Mouse (Mus musculus) embryo, embryonic 11.5 days (tissue): ENCODE data around the gene Creb5.
"Not testable (repeated sequence)": the region's sequence is repeated elsewhere in the genome, so short reads cannot be mapped to it uniquely, and the experiment has no call there.

Experiments used
- DNase-seq: peaks from one replicate; pipeline ENCODE4 v3.0.0-alpha.2; 2012; ENCODE audit warnings: low read depth, low spot score

The Creb5 gene

DNA sequence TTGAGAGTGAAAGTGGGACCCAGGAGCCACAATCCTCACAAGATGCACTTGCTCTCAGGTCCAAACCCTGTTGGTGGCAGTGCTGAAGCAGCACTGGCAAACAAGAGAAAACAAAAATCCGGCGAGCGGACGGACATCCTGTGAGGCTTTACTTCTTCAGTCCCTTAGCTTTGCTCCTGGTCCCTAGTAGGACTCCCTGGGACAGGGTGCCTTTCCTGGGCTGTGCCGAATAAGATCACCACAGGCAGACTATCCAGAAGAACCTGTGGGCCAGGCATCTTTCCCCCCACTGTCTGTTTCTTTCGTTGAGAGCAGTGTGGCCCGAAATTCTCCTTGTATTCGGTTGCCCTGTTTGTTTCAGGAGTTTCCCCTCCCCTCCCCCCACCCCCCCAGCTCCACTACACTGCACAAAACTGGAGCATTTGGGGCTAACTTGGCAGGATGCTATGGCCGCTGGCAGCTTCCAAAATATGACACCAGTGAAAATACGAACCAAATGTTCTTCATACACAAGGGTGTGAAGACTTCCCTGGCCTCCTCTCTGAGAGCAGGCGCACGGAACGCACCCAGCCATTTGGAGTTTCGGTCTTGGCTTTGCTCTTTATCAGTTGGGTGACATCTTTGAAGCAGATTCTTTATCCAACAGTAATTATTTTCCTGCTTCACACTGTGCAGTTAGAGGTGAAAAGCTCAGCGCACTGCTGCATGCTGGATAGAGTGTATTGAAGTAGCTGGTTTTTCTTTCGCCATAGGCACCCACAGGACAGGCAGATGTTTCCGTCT is 32.7 kb downstream of the Creb5 start:
- no peak for DNase-seq

GRCm38 (mm10) chr6:53337398-53337797 is 50.3 kb downstream of the Creb5 start:
- peak; percentile 13 for DNase-seq

DNA sequence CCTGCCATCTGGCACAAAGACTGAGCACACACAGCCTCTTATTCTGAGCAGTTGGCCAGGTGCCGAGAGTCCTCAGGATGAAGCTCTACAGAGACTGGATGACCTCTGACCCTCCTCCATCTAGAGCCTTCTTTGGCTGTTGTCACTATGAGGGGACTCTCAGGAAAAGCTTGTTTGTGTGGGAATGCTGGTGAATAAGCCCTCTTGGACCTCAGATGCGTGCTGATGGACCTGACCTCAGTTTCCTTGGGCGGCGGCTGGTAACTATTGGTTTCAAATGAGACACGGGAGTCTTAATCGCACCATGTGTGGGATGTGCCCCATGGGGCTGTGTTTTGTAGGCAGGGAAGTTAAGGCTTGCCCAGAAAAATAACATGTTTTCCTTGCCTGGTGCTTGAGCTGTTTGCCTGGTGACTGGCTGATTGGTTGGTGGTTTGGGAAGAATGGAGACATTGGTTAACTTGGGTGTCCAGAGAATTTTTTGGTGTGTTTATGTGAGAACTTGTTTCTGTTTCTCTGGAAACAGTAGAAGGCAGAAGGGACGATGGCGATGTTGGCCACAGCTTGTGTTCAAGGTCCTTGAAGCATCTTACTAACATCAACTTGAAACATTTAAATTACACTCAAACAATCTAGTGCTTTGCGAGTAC is 65.4 kb downstream of the Creb5 start:
- no peak for DNase-seq

GRCm38 (mm10) chr6:53356328-53356727 is 69.3 kb downstream of the Creb5 start:
- no peak for DNase-seq

DNA sequence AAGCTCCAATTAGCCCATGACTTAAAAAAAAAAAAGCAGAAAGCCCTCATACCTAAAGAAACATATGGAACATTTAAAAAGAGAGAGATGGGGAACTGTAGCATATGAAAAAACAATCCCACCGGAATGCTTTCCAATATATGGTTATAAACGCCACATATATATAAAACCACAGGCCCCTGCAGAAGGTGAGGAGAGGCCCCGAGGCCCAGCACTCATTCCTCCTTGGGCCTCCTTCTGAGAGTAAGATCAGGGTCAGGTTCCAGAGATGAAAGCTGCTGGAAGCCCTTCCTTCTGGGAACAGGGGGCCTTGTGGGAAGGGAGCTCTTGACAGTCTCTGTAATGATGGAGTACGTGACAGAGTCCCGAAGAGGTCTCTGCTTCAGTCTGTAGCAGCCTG is 76.5 kb downstream of the Creb5 start:
- no peak for DNase-seq

DNA sequence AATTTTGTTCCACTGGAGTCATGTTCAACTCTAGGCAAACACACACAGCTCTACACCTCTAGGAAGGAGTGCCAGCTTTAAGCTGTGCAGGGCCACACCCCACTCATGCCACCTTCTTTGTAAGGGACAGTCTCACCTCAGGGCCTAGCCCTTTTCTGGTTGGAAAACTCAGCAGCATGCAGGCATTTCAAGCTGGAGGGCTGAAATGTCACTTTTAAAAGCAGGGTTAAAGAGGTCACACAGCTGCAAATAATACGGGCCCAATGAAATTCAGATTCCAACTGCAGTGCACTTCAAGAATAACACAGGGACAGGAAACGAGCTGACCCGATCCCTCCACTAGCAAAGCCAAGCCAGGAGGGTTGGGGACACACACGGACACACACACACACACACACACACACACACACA is 76.9 kb downstream of the Creb5 start:
- peak; percentile 47 for DNase-seq

GRCm38 (mm10) chr6:53369147-53369546 is 82.1 kb downstream of the Creb5 start:
- DNase-seq: no peak

- no peak for DNase-seq
Measured at GRCm38 (mm10) chr6:53369928-53370327, 82.9 kb downstream of the Creb5 start.

DNA sequence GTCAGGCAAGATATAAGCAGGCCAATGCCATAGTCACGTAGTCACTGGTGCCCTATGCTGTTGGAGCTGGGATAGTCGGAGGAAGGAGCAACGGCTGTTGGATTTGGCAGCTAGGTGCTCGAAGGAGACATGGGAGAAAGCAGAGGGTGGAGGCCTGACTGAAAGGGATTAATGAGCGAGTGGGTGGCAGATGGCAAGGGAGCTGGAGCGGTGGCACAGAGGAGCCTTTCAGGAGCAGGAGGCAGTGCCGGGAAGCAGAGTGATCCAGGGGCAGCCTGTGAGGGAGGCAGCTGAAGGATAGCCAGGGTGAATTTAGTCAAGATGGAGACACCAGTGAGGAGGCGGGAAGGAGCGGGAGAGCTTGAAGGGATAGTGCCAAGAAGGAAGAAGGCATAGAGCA is 84.9 kb downstream of the Creb5 start:
- no peak for DNase-seq

DNA sequence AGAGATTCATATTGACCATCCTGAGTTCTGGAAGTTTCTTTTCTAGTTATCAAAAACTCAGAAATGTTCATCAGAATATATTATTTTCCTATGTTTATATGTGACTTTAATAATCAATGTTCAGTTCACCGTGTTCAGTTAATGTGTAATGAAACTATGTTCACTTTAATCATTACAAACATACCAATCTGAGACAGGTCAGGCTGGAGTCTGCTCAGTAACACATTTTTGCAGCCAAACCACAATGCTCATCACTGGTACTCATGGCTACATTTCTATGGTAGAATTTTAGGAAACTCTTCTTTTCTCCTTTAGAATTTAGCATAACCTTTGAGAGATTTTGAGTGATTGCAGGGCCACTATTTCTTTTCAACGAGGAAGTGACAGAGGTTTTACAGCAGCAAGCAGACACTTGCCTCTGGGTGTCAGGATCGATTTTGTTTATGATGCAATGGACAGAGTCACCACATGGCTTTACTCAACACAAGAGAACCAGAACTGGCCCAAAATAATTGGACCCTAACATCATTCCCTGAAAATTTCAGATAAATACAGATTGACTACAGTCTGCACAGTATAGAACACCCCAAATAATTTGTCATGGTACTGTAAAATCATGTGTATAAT is 87.4 kb downstream of the Creb5 start:
- DNase-seq: no peak

DNA sequence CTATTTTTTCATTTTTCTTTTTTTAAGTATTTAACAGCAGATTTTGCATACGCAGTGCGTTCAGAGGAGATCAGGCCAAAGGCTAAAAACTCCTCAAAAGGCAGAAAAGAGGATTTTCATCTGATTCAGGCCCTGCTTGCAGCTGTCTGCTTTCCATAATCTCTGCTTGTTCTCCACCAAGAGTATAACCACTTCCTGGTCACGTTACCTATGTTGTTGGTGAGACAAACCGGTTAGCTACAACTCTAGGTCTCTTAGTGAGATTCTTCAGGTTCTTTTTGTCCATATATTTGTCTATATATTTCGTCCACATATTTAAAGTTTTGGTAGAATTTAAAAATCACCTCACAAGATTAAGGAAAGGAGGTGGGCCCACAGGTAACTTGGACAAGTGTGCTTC is 102.2 kb downstream of the Creb5 start:
- DNase-seq: no peak

GRCm38 (mm10) chr6:53390413-53390812 is 103.3 kb downstream of the Creb5 start:
- DNase-seq: no peak

DNA sequence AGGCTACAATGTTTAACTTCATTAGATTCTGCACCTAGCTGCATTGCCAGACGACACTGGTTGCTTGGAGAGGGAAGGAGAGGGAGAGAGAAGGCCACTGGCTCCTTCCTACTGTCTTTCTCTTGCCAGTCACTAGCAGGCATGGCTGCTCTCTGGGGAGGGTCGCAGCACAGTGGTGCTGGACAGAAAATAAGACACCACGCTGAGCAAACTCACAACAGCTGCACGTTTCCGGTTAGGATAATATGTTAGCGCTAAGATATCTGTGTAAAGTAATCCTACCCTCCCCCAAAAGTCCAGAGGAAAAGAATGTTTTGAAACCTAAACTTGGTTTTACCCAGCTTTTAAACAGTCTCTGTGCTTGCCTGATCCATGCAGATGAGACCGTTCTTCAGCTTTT is 107.0 kb downstream of the Creb5 start:
- DNase-seq: no peak

DNA sequence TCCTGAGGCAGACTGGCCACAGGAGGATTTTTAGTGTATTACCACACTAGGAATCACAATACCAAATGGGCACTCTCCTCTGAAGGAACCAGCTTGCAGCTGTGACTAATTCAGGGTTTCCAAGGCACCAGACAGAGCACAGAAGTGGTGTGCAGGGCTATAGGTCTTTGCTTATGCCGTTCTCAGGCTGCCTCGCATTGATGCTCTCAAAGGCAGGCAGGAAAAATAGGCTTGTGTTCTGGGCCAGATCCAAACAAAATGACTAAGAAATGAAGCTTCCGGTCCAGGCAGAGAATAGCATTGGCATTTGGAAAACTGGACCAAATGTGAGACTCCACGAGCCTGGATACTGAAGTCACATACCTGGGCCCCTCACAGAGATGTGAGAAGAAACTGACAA is 108.1 kb downstream of the Creb5 start:
- no peak for DNase-seq

GRCm38 (mm10) chr6:53396421-53396820 is 109.4 kb downstream of the Creb5 start:
- DNase-seq: no peak

GRCm38 (mm10) chr6:53397797-53398196 is 110.7 kb downstream of the Creb5 start:
- no peak for DNase-seq

- no peak for DNase-seq
Measured at GRCm38 (mm10) chr6:53398297-53399140, 111.4 kb downstream of the Creb5 start.

- no peak for DNase-seq
Measured at GRCm38 (mm10) chr6:53401364-53401763, 114.3 kb downstream of the Creb5 start.

DNA sequence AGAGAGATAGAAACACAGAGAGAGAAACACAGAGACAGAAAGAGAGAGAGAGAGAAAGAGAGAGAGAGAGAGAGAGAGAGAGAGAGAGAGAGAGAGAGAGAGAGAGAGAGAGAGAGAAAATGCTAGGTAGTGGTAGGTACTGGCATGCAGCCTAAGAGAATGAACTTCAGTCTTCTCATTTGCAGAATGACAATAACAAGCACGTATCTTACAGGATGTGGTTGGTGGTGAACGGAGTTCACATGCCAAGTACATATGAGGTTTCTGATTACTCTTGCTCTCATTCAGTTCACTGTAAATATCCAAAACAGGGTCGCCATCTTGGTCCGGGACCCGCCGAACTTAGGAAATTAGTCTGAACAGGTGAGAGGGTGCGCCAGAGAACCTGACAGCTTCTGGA is 115.5 kb downstream of the Creb5 start:
- not testable (repeated sequence) for DNase-seq

DNA sequence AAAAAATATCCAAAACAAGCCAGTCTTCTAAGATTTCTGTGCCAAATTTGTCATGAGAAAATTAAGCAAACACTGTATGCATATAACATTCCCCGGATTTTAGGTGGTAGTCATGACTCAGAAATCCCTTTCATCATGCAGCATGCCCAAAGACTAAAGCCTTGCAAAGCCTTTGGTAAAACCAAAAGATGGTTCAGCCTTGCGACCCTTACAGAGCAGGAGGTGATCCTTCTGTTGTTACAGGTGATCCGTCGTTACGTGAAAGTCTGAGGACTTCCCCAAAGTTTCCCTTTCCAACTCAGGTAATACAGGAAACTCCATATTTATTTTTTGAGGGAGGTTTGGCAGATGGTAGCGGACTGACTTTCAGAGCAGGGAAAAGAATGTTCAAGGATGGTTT is 122.1 kb downstream of the Creb5 start:
- DNase-seq: no peak

DNA sequence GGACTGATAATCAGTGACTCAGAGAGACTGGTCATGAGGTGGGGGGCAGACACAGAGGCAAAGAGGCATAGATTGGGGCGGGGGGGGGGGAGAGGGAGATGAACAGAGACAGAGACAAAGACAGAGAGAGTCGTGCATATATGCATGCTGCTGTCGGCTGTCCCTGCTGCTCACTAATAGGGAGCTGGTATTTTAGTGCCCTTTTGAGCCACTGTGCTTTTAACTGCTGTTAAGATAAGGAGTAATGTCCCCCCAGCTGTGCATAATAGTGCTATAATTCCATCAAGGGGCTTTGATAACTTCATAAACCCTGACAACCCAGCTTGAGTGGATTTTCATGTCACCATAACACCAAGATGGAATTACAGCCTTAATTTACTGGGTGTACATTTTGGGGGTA is 134.3 kb downstream of the Creb5 start:
- DNase-seq: no peak

DNA sequence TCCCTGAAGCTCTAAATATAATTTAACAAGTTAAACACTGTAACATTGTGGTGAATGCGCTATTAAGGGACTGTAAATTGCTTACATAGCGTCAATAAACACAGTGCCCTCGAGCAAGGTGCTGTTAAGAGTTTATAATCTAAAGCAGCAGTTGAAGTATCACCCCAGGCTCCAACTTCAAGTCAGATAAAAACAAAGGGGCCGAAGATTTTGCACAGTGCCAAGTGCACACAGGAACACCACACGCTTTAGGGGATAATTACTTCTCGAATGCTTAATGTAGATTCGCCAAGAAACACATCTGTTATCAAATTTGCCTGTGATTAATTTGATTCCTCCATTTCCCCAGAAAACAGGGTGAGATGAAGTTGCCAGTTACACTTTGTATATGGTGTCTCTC is 142.3 kb downstream of the Creb5 start:
- DNase-seq: no peak
